Mouse (Mus musculus) testis, postnatal 14 days (tissue): ENCODE data around the gene Colgalt2.
"Not testable (repeated sequence)": the region's sequence is repeated elsewhere in the genome, so short reads cannot be mapped to it uniquely, and the experiment has no call there.

Source experiments
- DNase-seq: peaks from one replicate; pipeline ENCODE4 v3.0.0; 2021; ENCODE audit warnings: low spot score

The Colgalt2 gene

GRCm38 (mm10) chr1:152417602-152418001, 18.0 kb downstream of the Colgalt2 start:
- DNase-seq, result peak; percentile 15

GRCm38 (mm10) chr1:152422295-152422694, 22.7 kb downstream of the Colgalt2 start:
- no peak for DNase-seq

- no peak for DNase-seq
Observed at GRCm38 (mm10) chr1:152423052-152423451, 23.4 kb downstream of the Colgalt2 start.

GRCm38 (mm10) chr1:152427912-152428581, 28.4 kb downstream of the Colgalt2 start:
- DNase-seq, result no peak

- no peak for DNase-seq
Observed at GRCm38 (mm10) chr1:152429805-152430204, 30.2 kb downstream of the Colgalt2 start.

GRCm38 (mm10) chr1:152434166-152434565, 34.5 kb downstream of the Colgalt2 start:
- DNase-seq, result no peak

- DNase-seq, result not testable (repeated sequence)
Observed at GRCm38 (mm10) chr1:152437518-152437917, 37.9 kb downstream of the Colgalt2 start.

- no peak for DNase-seq
Observed at GRCm38 (mm10) chr1:152439408-152439807, 39.8 kb downstream of the Colgalt2 start.

GRCm38 (mm10) chr1:152439874-152440273, 40.2 kb downstream of the Colgalt2 start:
- DNase-seq, result no peak

- DNase-seq, result no peak
Observed at GRCm38 (mm10) chr1:152444630-152445029, 45.0 kb downstream of the Colgalt2 start.

GRCm38 (mm10) chr1:152445925-152446324, 46.3 kb downstream of the Colgalt2 start:
- no peak for DNase-seq

GRCm38 (mm10) chr1:152454536-152454935, 54.9 kb downstream of the Colgalt2 start:
- no peak for DNase-seq

GRCm38 (mm10) chr1:152455275-152456243, 55.9 kb downstream of the Colgalt2 start:
- no peak for DNase-seq

GRCm38 (mm10) chr1:152456266-152456665, 56.6 kb downstream of the Colgalt2 start:
- no peak for DNase-seq

- DNase-seq, result no peak
Observed at GRCm38 (mm10) chr1:152457596-152457995, 58.0 kb downstream of the Colgalt2 start.

- no peak for DNase-seq
Observed at GRCm38 (mm10) chr1:152458996-152459395, 59.4 kb downstream of the Colgalt2 start.

- no peak for DNase-seq
Observed at GRCm38 (mm10) chr1:152460931-152461330, 61.3 kb downstream of the Colgalt2 start.

- no peak for DNase-seq
Observed at GRCm38 (mm10) chr1:152461814-152462213, 62.2 kb downstream of the Colgalt2 start.

GRCm38 (mm10) chr1:152462348-152462747, 62.7 kb downstream of the Colgalt2 start:
- DNase-seq, result no peak

- DNase-seq, result no peak
Observed at GRCm38 (mm10) chr1:152466280-152466679, 66.7 kb downstream of the Colgalt2 start.

- no peak for DNase-seq
Observed at GRCm38 (mm10) chr1:152468443-152468842, 68.8 kb downstream of the Colgalt2 start.

GRCm38 (mm10) chr1:152476126-152476525, 76.5 kb downstream of the Colgalt2 start:
- DNase-seq, result no peak

GRCm38 (mm10) chr1:152490842-152491241, 91.2 kb downstream of the Colgalt2 start:
- DNase-seq, result no peak
